Comparison of ENCODE assay signal across 25 mouse cellular contexts in the genomic region with DNA sequence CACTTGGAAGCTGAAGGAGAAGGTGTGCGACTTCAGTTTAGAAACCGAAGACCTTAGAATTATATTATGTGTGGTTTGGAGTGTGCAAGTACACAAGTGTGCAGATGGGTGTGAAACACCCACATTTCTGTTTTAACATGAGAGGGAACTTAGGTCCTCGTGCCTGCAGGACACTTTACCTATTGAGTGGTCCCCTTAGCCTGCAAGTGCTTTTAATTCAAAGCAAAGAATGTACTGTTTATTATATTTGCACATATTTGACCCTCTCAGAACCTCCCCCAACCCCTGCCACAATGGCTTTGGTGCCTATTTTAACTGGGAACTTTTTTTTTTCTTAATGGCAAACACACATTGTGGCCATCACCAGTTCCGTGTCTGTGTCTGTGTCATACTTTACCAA.
DNase-seq lines count a peak whose midpoint lies in the region; ATAC-seq and TF ChIP-seq lines count a peak whose summit lies in the region.
"Had no signal": no experiment of that assay in that cellular context is flagged by ENCODE, and none has a peak within 500 bp of the region (broad histone marks: within the 10 kb centered on the region; RNA-seq: fewer than 3 reads in every experiment).

No protein-coding gene starts in this region.

- no peaks in the 10 kb centered on the region for H3K36me3 ChIP-seq in kidney, embryonic 14.5 days (ENCODE audit: control insufficient read depth, insufficient read depth, low read length)
- no peaks in the 10 kb centered on the region for H3K36me3 ChIP-seq in kidney, postnatal 0 days (ENCODE audit: insufficient read depth, low read length)
- H3K36me3 ChIP-seq in lung, postnatal 0 days (ENCODE audit: insufficient read depth, low read length): no peaks in the 10 kb centered on the region
- no peaks in the 10 kb centered on the region for H3K36me3 ChIP-seq in intestine, embryonic 16.5 days (ENCODE audit: control insufficient read depth, insufficient read depth, low read length)
- H3K36me3 ChIP-seq: forebrain, embryonic 10.5 days; G1E; heart, embryonic 10.5 days; heart, embryonic 13.5 days; hindbrain, embryonic 12.5 days had no signal

- H3K27ac ChIP-seq in kidney, embryonic 14.5 days (ENCODE audit: low read depth, low read length): peak overlapping the region; percentile 69; the same call in 1 of the 2 replicates
- H3K27ac ChIP-seq in kidney, postnatal 0 days: peak overlapping the region; percentile 60; the same call in 1 of the 2 replicates
- no peak overlapping the region for H3K27ac ChIP-seq in lung, postnatal 0 days (ENCODE audit: low read length)
- peak overlapping the region; percentile 16 for H3K27ac ChIP-seq in intestine, embryonic 16.5 days (ENCODE audit: low read length)
- H3K27ac ChIP-seq: forebrain, embryonic 10.5 days; forebrain, embryonic 13.5 days; heart, adult 2 months; heart, embryonic 10.5 days; heart, embryonic 13.5 days; hindbrain, embryonic 12.5 days had no signal

- H3K9ac ChIP-seq in kidney, embryonic 14.5 days (ENCODE audit: low read depth, low read length): no peak overlapping the region
- no peak overlapping the region for H3K9ac ChIP-seq in kidney, postnatal 0 days (ENCODE audit: low read depth, low read length)
- no peak overlapping the region for H3K9ac ChIP-seq in lung, postnatal 0 days (replicated peaks; ENCODE audit: low read depth)
- no peak overlapping the region for H3K9ac ChIP-seq in intestine, embryonic 16.5 days (ENCODE audit: low read depth, low read length)
- H3K9ac ChIP-seq: forebrain, embryonic 13.5 days; heart, embryonic 13.5 days; hindbrain, embryonic 12.5 days had no signal

- peaks cover 22% of the 10 kb centered on the region for H3K4me1 ChIP-seq in kidney, embryonic 14.5 days (ENCODE audit: control insufficient read depth, insufficient read depth, low read length)
- H3K4me1 ChIP-seq in kidney, postnatal 0 days (replicated peaks; ENCODE audit: insufficient read depth, low read length): peaks cover 5% of the 10 kb centered on the region
- H3K4me1 ChIP-seq in lung, postnatal 0 days (ENCODE audit: insufficient read depth, low read depth, low read length): peaks cover 11% of the 10 kb centered on the region; the same call in 1 of the 2 replicates
- H3K4me1 ChIP-seq in lung, adult 2 months (ENCODE audit: control insufficient read depth, insufficient read depth, low read length): peaks cover 5% of the 10 kb centered on the region; the same call in 1 of the 2 replicates
- peaks cover 14% of the 10 kb centered on the region for H3K4me1 ChIP-seq in intestine, embryonic 16.5 days (ENCODE audit: control insufficient read depth, insufficient read depth, low read length)

- H3K4me3 ChIP-seq in kidney, embryonic 14.5 days (ENCODE audit: low read length): no peak overlapping the region
- no peak overlapping the region for H3K4me3 ChIP-seq in kidney, postnatal 0 days (replicated peaks; ENCODE audit: low read depth, low read length)
- H3K4me3 ChIP-seq in lung, postnatal 0 days (ENCODE audit: low read depth, low read length): no peak overlapping the region
- H3K4me3 ChIP-seq in lung, adult 2 months (replicated peaks; ENCODE audit: extremely low read depth, low read depth, low read length): no peak overlapping the region
- no peak overlapping the region for H3K4me3 ChIP-seq in intestine, embryonic 16.5 days (ENCODE audit: low read length)
- H3K4me3 ChIP-seq: forebrain, embryonic 10.5 days; forebrain, embryonic 13.5 days; heart, adult 2 months; heart, embryonic 10.5 days; heart, embryonic 13.5 days; hindbrain, embryonic 12.5 days had no signal

- no peak overlapping the region for H3K4me2 ChIP-seq in kidney, embryonic 14.5 days (replicated peaks; ENCODE audit: low read depth, low read length)
- H3K4me2 ChIP-seq in kidney, postnatal 0 days (ENCODE audit: low read length): no peak overlapping the region
- no peak overlapping the region for H3K4me2 ChIP-seq in lung, postnatal 0 days (replicated peaks; ENCODE audit: low read depth, low read length)
- no peak overlapping the region for H3K4me2 ChIP-seq in intestine, embryonic 16.5 days (ENCODE audit: low read depth, low read length)
- H3K4me2 ChIP-seq: forebrain, embryonic 13.5 days; heart, embryonic 13.5 days; hindbrain, embryonic 12.5 days had no signal

- H3K27me3 ChIP-seq in kidney, embryonic 14.5 days (ENCODE audit: control insufficient read depth, insufficient read depth, low read length): peaks cover 18% of the 10 kb centered on the region
- H3K27me3 ChIP-seq in kidney, postnatal 0 days (ENCODE audit: insufficient read depth, low read length): no peaks in the 10 kb centered on the region
- H3K27me3 ChIP-seq in lung, postnatal 0 days (replicated peaks; ENCODE audit: insufficient read depth, low read length): no peaks in the 10 kb centered on the region
- H3K27me3 ChIP-seq in intestine, embryonic 16.5 days (replicated peaks; ENCODE audit: control insufficient read depth, insufficient read depth, low read length): peaks cover 5% of the 10 kb centered on the region; the same call in 1 of the 2 replicates
- H3K27me3 ChIP-seq: Patski had no signal

- DNase-seq in kidney, postnatal 14 days: no peak
- no peak for DNase-seq in kidney, postnatal 0 days (ENCODE audit: low spot score)
- no peak for DNase-seq in kidney, postnatal 36 days
- DNase-seq in lung, postnatal 0 days (ENCODE audit: low spot score): peak; percentile 71
- no peak for DNase-seq in lung, adult 2 months
- DNase-seq: adrenal gland, postnatal 10 days; adrenal gland, postnatal 36 days; B cell, adult 2 months; cerebellum, adult 18-20 months; cerebellum, adult 9-10 months; cerebellum, postnatal 14 days; gastrocnemius, postnatal 10 days; gastrocnemius, postnatal 36 days; heart, adult 2 months; heart, postnatal 14 days had no signal

- H3K9me3 ChIP-seq in kidney, embryonic 14.5 days (ENCODE audit: control insufficient read depth, low read length): no peaks in the 10 kb centered on the region
- no peaks in the 10 kb centered on the region for H3K9me3 ChIP-seq in kidney, postnatal 0 days (replicated peaks; ENCODE audit: low read length)
- H3K9me3 ChIP-seq in lung, postnatal 0 days (ENCODE audit: low read length): no peaks in the 10 kb centered on the region
- H3K9me3 ChIP-seq in intestine, embryonic 16.5 days (ENCODE audit: control insufficient read depth, low read length): no peaks in the 10 kb centered on the region
- H3K9me3 ChIP-seq: forebrain, embryonic 10.5 days; forebrain, embryonic 13.5 days; heart, embryonic 10.5 days; heart, embryonic 13.5 days; hindbrain, embryonic 12.5 days had no signal

- TF ChIP-seq POLR2A in lung, adult 2 months (IDR thresholded peaks at IDR 0.05; ENCODE audit: borderline replicate concordance, extremely low read depth, low read depth, low read length): no peak

- peak; percentile 94 for TF ChIP-seq EP300 in lung, postnatal 0 days (IDR thresholded peaks at IDR 0.05)

- no peak for TF ChIP-seq CTCF in kidney, postnatal 0 days (IDR thresholded peaks at IDR 0.05; ENCODE audit: low read depth)
- no peak for TF ChIP-seq CTCF in lung, postnatal 0 days (IDR thresholded peaks at IDR 0.05)
- no peak for TF ChIP-seq CTCF in lung, adult 2 months (IDR thresholded peaks at IDR 0.05; ENCODE audit: insufficient read depth, low read length)

- no peak for ATAC-seq in kidney, embryonic 14.5 days (ENCODE audit: low FRiP score, low TSS enrichment)
- no peak for ATAC-seq in kidney, postnatal 0 days (replicated peaks; ENCODE audit: low FRiP score, low read depth)
- ATAC-seq in lung, postnatal 0 days: no peak
- no peak for ATAC-seq in intestine, embryonic 16.5 days
- ATAC-seq: forebrain, embryonic 13.5 days; forebrain, embryonic 16.5 days; Patski had no signal

- 83% methylated on average over 4 of the region's 4 CpGs for WGBS in kidney, embryonic 14.5 days
- WGBS in kidney, postnatal 0 days: 77% methylated on average over 4 of the region's 4 CpGs
- 63% methylated on average over 4 of the region's 4 CpGs for WGBS in lung, postnatal 0 days
- 72% methylated on average over 4 of the region's 4 CpGs for WGBS in lung, adult 2 months
- 65% methylated on average over 4 of the region's 4 CpGs for WGBS in intestine, embryonic 16.5 days
